Mouse (Mus musculus) kidney, adult 11 months (tissue): Measurements from ENCODE around the gene Me3.
A peak's percentile ranks its signal among the peaks of the same experiment; 100 is the strongest.

ENCODE experiments used
- DNase-seq: peaks from one replicate; pipeline ENCODE4 v3.0.0; 2022

The Me3 gene

DNA sequence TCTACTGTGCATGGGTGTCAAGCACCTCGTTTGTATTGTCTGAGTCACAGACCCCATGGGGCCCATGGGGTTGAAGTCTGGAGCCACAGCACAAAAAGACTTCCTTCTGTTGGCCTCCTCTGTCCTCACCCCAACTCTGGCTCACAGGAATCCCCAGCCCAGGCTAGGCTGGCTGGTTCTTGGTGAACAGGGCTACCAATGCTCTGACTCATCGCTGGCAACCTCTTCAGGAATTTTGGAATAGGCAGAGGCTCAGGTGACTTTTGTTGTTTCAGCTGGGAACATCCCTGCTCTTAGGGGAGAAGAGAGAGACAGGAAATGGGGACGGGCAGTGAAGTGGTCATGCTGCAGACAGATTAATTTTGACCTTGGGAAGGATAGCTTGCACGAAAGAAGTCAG is 205.6 kb downstream of the Me3 start:
- no peak for DNase-seq

DNA sequence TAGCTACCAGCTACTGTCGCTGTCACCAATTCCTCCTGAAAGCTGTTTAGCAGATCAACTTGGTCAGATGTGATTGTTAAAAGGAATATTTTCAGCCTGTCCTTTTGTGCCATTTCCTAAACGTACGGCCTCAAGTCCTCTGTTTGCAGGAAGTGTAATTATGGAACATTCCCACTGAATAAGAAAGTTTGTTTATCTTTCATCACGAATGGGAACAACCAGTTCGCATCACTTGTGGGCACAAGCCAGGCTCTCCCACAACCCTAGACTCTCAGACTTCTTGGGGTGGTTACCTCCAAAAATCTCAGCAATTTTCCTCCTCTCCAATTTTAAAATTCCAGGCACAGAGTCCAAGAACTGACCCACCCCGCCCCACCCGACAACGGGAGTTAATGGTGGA is 207.5 kb downstream of the Me3 start:
- DNase-seq = no peak

DNA sequence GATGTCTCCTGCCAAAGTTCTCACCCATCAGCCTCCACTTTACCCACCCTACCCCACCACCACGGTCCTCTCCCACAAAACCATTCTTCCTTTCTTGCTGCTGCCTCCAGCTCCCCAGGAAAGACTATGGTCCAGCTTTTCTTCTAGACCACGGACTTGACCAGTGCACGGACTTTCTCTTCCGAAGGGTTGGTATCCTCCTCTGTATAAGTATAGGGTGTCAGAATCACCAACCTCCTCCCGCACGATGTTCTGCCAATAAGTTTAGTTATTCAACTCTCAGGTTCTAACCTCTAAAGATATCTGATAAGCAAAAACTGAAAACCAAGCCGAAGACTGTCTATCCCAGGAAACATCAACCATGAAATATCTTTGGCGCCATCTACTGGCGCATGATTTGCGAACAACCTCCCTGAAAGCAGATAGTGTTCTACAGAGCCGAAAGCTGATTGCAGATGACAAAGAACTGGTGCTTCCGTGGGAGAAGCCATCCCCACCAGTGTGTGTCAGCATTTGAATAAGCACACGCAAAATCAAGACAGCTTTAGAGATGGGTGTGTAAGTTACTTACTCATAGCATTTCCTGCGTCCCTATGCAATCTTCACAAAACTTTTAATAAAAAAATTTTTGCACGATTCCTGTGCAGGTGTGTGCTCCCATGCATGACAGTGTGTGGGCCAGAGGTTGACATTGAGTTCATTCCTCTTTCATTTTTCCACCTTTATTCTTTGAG is 209.6 kb downstream of the Me3 start:
- DNase-seq = peak; percentile 71

DNA sequence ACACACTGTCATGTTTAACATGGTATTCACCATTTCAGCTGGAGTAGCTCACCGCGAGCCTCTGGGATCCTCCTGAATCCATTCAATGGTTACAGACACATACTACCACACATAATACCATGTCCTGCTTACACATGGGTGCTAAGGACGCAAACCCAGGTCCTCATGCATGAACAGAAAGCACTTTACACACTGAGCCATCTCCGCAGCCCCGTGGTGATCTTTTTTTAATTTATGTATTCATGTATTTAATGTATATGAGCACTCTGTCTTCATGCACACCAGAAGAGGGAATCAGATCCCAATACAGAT is 210.2 kb downstream of the Me3 start:
- DNase-seq = no peak

- no peak for DNase-seq
These were observed 210.9 kb downstream of the Me3 start for GRCm38 (mm10) chr7:89843121-89843520.

- no peak for DNase-seq
These were observed 211.3 kb downstream of the Me3 start for GRCm38 (mm10) chr7:89843533-89843932.

DNA sequence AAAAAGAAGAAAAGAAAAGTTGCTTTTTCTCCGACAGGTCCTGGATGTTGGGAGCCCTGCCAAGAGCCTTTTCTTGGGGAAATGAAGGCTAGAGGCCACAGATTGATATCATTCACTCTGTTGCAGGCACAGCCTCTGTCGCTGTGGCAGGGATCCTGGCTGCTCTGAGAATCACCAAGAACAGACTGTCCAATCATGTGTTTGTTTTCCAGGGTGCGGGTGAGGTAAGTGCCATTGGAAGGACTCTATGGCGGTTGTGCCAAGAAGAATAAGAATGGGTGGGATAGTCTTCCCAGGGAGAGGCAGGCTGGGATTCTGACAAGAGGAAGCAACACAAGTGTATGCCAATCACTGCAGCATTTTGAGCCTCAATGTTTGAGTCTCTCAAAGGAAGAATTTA is 213.5 kb downstream of the Me3 start:
- DNase-seq = no peak

DNA sequence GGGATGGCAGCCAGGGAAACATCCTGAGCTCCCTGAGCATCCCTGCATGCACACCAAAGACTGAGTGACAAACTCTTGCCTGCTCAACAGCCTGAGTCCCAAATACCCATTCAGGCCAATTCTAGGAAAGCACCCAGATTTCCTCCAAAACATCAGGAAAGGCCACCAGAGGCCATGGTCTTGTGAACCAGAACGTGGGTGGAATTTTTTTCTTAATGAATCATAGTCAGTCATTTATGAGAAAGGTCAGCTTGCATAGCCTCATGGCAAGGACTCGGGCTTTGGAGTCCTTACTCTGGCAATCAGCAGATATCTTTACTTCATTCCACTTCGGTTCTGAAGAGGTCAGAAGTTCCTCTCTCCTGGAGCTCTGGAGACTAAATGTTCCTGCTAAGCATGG is 218.3 kb downstream of the Me3 start:
- no peak for DNase-seq

DNA sequence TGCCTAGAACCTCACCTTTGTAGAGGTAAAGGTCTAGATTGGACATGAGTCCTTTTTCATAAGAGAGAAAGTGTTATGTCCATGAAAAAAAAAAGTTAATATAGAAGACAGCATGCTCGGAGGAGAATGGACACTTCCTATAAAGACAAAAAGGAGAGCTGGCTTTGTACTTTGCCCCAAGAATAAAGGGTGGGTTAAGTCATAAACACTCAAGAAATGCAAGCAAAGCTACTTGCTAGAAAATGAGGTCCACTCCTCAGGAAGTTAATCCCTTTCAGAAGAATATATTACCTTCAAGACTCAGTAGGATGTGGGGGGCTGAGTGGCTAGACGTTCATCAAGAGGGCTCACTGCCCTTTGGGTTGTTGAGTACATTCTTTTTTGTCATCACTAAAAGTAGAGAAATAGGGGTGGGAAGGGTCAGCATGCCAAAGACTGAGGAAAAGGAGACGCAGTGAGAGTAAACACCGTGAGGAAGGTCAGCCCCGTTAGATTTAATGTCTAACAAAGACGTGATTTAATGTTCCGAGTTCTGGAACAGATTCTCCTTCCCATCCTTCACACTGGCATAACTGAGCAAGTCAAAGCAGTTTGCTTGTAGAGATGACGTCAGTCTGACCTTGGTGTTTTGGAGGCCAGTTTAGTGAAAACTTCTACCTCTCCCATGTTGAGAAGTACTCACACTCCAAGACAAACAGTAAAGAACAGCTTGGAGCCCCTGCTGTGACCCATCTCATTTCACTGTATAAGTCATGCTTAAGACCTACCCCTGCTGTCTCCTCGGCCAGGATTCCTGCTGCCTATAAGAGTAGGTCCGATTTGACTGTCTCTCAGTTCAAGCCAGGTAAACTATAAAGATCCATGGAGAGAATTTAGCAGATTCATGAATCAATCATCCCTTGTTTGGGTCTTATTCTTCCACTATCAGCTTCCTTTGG is 220.2 kb downstream of the Me3 start:
- DNase-seq = no peak

GRCm38 (mm10) chr7:89853131-89853530 is 220.9 kb downstream of the Me3 start:
- DNase-seq = no peak

GRCm38 (mm10) chr7:89855196-89855595 is 223.0 kb downstream of the Me3 start:
- no peak for DNase-seq

DNA sequence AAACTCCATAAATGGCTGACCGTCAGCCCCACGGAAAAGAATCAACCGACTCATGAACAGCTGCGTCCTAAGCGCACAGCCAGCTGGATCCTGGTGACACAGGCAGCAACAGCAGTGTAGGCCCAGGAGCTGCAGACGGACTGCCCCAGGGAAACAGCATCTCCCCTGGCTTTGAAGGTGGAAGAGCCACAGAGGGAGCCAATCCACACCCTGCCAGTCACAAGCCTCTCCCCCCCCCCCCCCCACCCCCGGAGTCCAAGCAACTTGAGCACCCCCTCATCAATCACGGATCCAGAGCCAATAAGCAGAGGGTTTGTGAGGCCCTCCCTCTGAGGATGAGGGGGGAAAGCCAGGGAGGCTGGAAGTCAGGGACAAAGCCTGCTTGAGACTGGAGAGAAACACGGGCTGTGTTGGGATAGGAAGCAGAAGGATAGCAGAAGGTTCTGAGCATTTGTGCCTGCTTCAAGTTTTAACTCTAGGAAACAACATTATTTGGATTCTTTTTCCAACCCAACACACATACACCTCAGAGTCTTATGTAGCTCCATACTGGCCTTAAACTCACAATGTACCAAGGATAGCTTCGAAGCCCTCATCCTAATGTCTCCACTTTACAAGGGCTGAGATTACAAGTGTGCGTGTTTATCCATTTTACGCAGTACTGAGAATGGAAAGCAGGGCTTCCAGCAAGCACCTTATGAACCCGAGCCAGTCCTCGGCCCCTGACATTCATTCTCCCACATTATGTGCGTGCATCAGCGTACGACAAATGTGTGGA is 224.4 kb downstream of the Me3 start:
- no peak for DNase-seq

DNA sequence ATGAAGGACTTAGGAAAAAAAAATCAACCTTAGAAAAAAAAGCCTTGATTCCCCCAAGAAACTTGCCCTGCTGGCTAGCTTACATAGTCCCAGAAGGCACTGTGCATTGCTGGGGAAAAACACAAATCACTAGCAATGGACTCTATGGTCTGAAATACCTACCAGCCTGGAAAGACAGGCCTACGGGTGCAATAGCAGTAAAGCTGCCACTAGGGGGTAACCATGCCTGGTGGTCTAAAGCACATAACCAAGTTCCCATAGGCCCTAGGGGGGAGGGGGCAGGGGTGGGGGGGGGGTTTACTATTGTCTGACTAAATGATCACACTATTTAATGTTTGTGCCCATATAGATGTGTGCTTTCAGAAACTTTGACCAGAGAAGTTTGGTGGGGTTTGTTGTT is 232.6 kb downstream of the Me3 start:
- no peak for DNase-seq

- no peak for DNase-seq
These were observed 235.0 kb downstream of the Me3 start for GRCm38 (mm10) chr7:89867221-89867620.

DNA sequence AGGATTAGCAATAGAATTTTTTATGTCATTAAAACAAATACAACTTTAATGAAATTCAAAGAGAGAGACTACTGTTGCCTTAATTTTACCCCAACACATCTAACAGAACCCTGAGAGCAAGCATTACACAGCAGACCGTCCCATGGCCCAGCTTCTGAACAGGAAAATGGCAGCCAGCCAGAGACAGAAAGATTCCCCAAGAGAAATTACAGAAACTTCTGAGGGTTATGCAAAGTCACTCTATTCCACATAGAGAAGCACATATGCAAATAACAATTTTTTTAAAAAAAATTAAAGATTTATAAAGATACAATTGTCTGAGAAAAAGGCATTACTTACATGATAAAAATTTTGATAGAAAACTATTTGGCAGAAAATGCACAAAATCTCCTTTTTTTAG is 247.5 kb downstream of the Me3 start:
- no peak for DNase-seq

- no peak for DNase-seq
These were observed 252.4 kb downstream of the Me3 start for GRCm38 (mm10) chr7:89884551-89884950.

DNA sequence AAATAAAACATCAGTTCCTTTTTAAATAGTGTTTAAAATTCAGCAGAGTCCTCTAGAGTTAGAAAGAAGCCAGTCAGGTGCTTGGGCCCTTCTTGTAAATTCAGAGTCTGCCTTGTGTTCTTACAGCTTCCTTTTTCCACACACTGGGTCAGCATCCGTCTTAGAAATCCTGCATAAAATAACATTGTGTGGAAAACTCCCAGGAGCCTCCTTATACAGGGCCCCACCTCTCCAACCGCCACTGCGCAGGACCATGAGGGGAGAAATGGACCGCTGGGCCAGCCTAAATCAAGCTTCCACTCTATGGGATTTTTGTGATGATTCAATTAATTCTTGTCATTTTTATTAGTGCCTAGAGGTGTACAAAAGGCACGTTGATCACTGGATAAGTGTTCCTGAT is 259.2 kb downstream of the Me3 start:
- DNase-seq = no peak

- DNase-seq = no peak
These were observed 259.7 kb downstream of the Me3 start for GRCm38 (mm10) chr7:89891856-89892255.

DNA sequence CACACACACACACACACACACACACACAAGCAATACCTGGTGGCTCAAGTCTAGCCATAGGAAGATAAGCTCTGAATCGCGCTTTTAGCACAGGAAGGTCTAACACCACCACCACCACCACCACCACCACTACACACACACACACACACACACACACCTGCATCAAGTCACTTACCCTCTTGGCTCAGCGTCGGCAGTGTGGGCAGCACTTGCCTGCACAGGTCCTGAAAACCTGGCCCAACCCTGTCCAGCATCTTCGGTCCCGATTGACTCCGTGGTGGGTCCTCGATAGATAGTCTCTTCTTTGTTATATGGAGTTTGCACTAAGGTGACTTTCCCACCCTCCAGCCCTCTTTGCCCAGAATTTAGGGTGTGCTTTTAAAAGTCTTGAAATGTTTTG is 270.8 kb downstream of the Me3 start:
- no peak for DNase-seq

- DNase-seq = no peak
These were observed 271.5 kb downstream of the Me3 start, which contains the start of gene Ccdc81 for GRCm38 (mm10) chr7:89903442-89904343. Ccdc81 (minus strand) TSS chr7:89903629.
